Mouse (Mus musculus) kidney, postnatal 0 days (tissue): ENCODE measurements around the gene Ramac. TPM values are rescaled to one million over a fixed set of nuclear protein-coding genes. Genes with fewer than 3 reads are reported as not detected.

Source experiments
- ATAC-seq: fragments of 200-750 bp; cut with Nextera tagmentation; replicated peaks from 2 replicates; pipeline ENCODE4 v1.8.0; 2017; ENCODE audit warnings: low read depth, moderate number of reproducible peaks, moderate TSS enrichment, moderate library complexity; ENCODE audit not compliant: low FRiP score
- DNase-seq: peaks from one replicate; pipeline ENCODE4 v3.0.0-alpha.2; 2016; ENCODE audit warnings: low spot score
- H3K27ac ChIP-seq: fragments of 300-500 bp; sonication (generic); 2 replicates; pipeline ENCODE4 v1.5.1; 2014; ENCODE audit warnings: mild to moderate bottlenecking
- H3K27me3 ChIP-seq: fragments of 300-500 bp; sonication (generic); 2 replicates; pipeline ENCODE4 v1.6.1; 2014; ENCODE audit warnings: low read length, mixed read lengths; ENCODE audit not compliant: insufficient read depth
- H3K36me3 ChIP-seq: fragments of 300-500 bp; sonication (generic); 2 replicates; pipeline ENCODE4 v1.6.1; 2014; ENCODE audit warnings: low read length, mixed read lengths; ENCODE audit not compliant: insufficient read depth
- H3K4me1 ChIP-seq: fragments of 300-500 bp; sonication (generic); replicated peaks from 2 replicates; pipeline ENCODE4 v1.6.1; 2014; ENCODE audit warnings: antibody characterized with exemption, low read length, mixed read lengths; ENCODE audit not compliant: insufficient read depth
- H3K4me2 ChIP-seq: fragments of 300-500 bp; sonication (generic); 2 replicates; pipeline ENCODE4 v1.6.1; 2014; ENCODE audit warnings: mild to moderate bottlenecking, low read length, moderate library complexity, mixed read lengths
- H3K4me3 ChIP-seq: fragments of 300-500 bp; sonication (generic); replicated peaks from 2 replicates; pipeline ENCODE4 v1.5.1; 2014; ENCODE audit warnings: low read depth, low read length
- H3K9ac ChIP-seq: fragments of 300-500 bp; sonication (generic); 2 replicates; pipeline ENCODE4 v1.6.1; 2014; ENCODE audit warnings: low read depth, low read length
- H3K9me3 ChIP-seq: fragments of 300-500 bp; sonication (generic); replicated peaks from 2 replicates; pipeline ENCODE4 v1.6.1; 2016; ENCODE audit warnings: low read length, inconsistent platforms, mixed read lengths
- CTCF ChIP-seq: IDR thresholded peaks from 2 replicates; pipeline ENCODE4 v1.5.1; 2016; ENCODE audit warnings: antibody characterized with exemption, low read depth, mild to moderate bottlenecking, moderate library complexity
- WGBS: fragments of 180-500 bp; shearing (Covaris S2); extraction: QIAGEN DNeasy Blood & Tissue Kit; methylation state at CpG from one replicate; pipeline ENCODE4 v1.1.7; 2014; 5-methylcytosine and 5-hydroxymethylcytosine counted together
- polyA plus RNA-seq: library from polyadenylated mRNA; unstranded; fragments of >200 nt; fragmentation: Nextera tagmentation; extraction: Ambion mirVana; gene quantifications from 2 replicates; pipeline ENCODE4 v1.2.1, GENCODE M21; 2015

Ramac gene
- polyA plus RNA-seq, 1 experiment from 2014 or later = 175 TPM

- H3K4me3 ChIP-seq = no peak overlapping the region
- H3K9me3 ChIP-seq = no peaks in the 10 kb centered on the region
- ATAC-seq (no peak), DNase-seq (no peak)
- no peak overlapping the region for H3K4me2 ChIP-seq
- no peaks in the 10 kb centered on the region for H3K27me3 ChIP-seq
- H3K27ac ChIP-seq = no peak overlapping the region
- no peak overlapping the region for H3K9ac ChIP-seq
- no peaks in the 10 kb centered on the region for H3K4me1 ChIP-seq
- no peak for TF ChIP-seq CTCF
- 0 out of 2 replicates have a peak, but pooled peaks cover 5% of the 10 kb centered on the region for H3K36me3 ChIP-seq
- WGBS = 80% methylated on average over 5 of the region's 5 CpGs
These were observed 12.6 kb downstream of the Ramac start for GRCm38 (mm10) chr7:81775325-81775724.

GRCm38 (mm10) chr7:81777667-81778218 is 15.0 kb downstream of the Ramac start:
- Histone ChIP-seq H3K4me3 (no peak overlapping the region), H3K4me1 (no peaks in the 10 kb centered on the region), H3K27me3 (no peaks in the 10 kb centered on the region), H3K27ac (no peak overlapping the region), H3K9me3 (no peaks in the 10 kb centered on the region), H3K9ac (no peak overlapping the region), H3K36me3 (peaks cover 19% of the 10 kb centered on the region), H3K4me2 (no peak overlapping the region)
- TF ChIP-seq CTCF = peak; percentile 69
- DNase-seq (peak; percentile 40), ATAC-seq (no peak)
- 66% methylated on average over 10 of the region's 10 CpGs for WGBS

DNA sequence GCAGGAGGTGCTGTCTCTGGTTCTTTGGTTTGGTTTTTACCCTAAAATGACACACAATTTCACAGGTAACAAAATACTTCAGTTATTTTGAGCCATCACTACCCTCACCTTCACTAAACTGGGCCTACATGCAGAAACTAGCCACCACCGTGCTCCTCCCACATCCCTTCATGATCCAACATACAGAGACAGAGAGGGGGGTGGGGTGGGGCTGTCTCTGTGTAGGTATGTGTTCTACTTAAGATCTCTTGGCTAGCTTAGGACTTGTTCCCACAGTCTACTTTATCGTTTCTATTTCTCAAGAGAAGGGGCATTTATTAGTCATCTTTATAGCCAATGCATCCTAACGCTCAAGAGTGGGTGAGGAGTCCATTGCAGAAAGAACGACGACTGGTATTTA is 25.8 kb downstream of the Ramac start:
- no peaks in the 10 kb centered on the region for H3K9me3 ChIP-seq
- H3K4me3 ChIP-seq = peak overlapping the region; percentile 59
- H3K36me3 ChIP-seq = peaks cover 5% of the 10 kb centered on the region; the same call in 1 of the 2 replicates
- no peaks in the 10 kb centered on the region for H3K27me3 ChIP-seq
- H3K9ac ChIP-seq = peak overlapping the region; percentile 72
- no peak for ATAC-seq
- peak overlapping the region; percentile 98 for H3K27ac ChIP-seq
- 0 out of 2 replicates have a peak, but pooled peaks cover 3% of the 10 kb centered on the region for H3K4me1 ChIP-seq
- DNase-seq = peak; percentile 46
- peak overlapping the region; percentile 83 for H3K4me2 ChIP-seq
- no peak for TF ChIP-seq CTCF
- WGBS = 3% methylated on average over 5 of the region's 5 CpGs

GRCm38 (mm10) chr7:81789095-81789757 is 26.5 kb downstream of the Ramac start, which contains the start of gene 3110040N11Rik:
3110040N11Rik (minus strand) TSS chr7:81789478.
- H3K4me3 ChIP-seq = peak within 1 kb of the TSS; percentile 59
- H3K27me3 ChIP-seq = no peaks in the 10 kb centered on the region
- no peaks in the 10 kb centered on the region for H3K9me3 ChIP-seq
- TF ChIP-seq CTCF = peak; percentile 68
- H3K4me2 ChIP-seq = peak within 1 kb of the TSS; percentile 83
- H3K27ac ChIP-seq = peak within 1 kb of the TSS; percentile 98
- under 1% methylated on average over 38 of the region's 38 CpGs for whole genome bisulfite sequencing
- H3K4me1 ChIP-seq = 0 out of 2 replicates have a peak, but pooled peaks cover 3% of the 10 kb centered on the region
- ATAC-seq = peak; percentile 95
- peak; percentile 94 for DNase-seq
- peaks cover 9% of the 10 kb centered on the region; the same call in 1 of the 2 replicates for H3K36me3 ChIP-seq
- H3K9ac ChIP-seq = peak within 1 kb of the TSS; percentile 72

GRCm38 (mm10) chr7:81806067-81806466 is 43.3 kb downstream of the Ramac start:
- no peak overlapping the region for H3K4me2 ChIP-seq
- DNase-seq = no peak
- no peak overlapping the region for H3K4me3 ChIP-seq
- TF ChIP-seq CTCF = no peak
- H3K9me3 ChIP-seq = no peaks in the 10 kb centered on the region
- WGBS = 90% methylated on average over 5 of the region's 5 CpGs
- no peaks in the 10 kb centered on the region for H3K4me1 ChIP-seq
- H3K27ac ChIP-seq = no peak overlapping the region
- 0 out of 2 replicates have a peak, but pooled peaks cover 8% of the 10 kb centered on the region for H3K36me3 ChIP-seq
- no peak overlapping the region for H3K9ac ChIP-seq
- no peak for ATAC-seq
- H3K27me3 ChIP-seq = no peaks in the 10 kb centered on the region

Other genes starting within 250 kb of the Ramac start
- 0.04 and 0.05 TPM in 2 replicates for gene Fsd2, start 196.0 kb upstream of the Ramac start, polyA plus RNA-seq
- gene Whamm, start 191.7 kb upstream of the Ramac start, polyA plus RNA-seq = 5.1 and 5.7 TPM in 2 replicates
- 8.2 and 8.4 TPM in 2 replicates for gene Homer2, start 55.4 kb upstream of the Ramac start, polyA plus RNA-seq
- 46.4 and 49.0 TPM in 2 replicates for gene 3110040N11Rik, start 26.6 kb downstream of the Ramac start, polyA plus RNA-seq
- 71.1 and 76.5 TPM in 2 replicates for gene Btbd1, start 66.5 kb downstream of the Ramac start, polyA plus RNA-seq
- gene Gm10160, start 92.9 kb downstream of the Ramac start, polyA plus RNA-seq = not detected in 2 replicates
- gene Tm6sf1, start 96.1 kb downstream of the Ramac start, polyA plus RNA-seq = 10.4 TPM in 2 replicates
- 12.7 and 12.9 TPM in 2 replicates for gene Hdgfl3, start 171.5 kb downstream of the Ramac start, polyA plus RNA-seq
- 0.04 and 0.05 TPM in 2 replicates for gene Bnc1, start 229.4 kb downstream of the Ramac start, polyA plus RNA-seq